Mouse (Mus musculus) thymus, postnatal 14 days (tissue): ENCODE results near the gene Dst.

Experiments
- DNase-seq: peaks from one replicate; pipeline ENCODE4 v3.0.0; 2021

The Dst gene

DNA sequence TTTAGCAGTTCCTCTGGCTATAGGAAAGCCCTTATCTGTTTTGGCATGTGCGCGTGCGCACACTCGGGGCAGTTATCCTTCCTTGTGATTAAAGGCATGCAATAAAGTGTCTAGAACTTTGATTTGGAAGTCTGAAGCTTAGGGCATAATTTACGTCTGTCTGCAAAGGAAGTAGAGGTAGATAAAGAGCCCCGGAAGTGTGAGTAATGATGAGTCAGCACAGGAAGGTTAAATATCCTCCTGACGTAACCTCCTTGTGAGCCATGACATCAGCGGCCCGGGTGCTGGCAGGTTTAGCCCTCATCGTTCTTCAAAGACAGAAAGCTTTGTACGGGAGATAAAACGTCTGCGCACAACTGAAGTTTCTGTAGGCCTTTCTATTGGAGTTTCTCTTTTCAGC, 343.1 kb downstream of the Dst start:
- DNase-seq, result peak; percentile 29

GRCm38 (mm10) chr1:34252267-34252666, 344.2 kb downstream of the Dst start:
- no peak for DNase-seq

GRCm38 (mm10) chr1:34253876-34254275, 345.9 kb downstream of the Dst start:
- no peak for DNase-seq

DNA sequence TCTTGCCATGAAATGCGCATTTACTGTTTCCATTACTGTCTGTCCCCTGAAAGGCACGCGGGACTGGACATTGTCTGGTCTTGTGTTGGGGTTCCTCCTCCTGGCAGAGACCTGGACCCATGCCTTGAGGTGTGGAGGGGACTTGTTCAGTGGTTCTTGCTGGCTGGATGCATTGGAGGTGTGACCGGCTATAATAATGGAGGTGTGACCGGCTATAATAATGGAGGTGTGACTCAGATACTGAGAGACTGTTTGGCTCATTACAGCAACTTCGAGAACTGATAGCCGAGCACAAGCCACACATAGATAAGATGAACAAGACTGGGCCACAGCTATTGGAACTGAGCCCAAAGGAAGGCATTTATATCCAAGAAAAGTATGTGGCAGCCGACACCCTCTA, 351.9 kb downstream of the Dst start:
- DNase-seq, result no peak

- DNase-seq, result no peak
These were observed 353.0 kb downstream of the Dst start for GRCm38 (mm10) chr1:34261011-34261410.

GRCm38 (mm10) chr1:34268520-34268919, 360.5 kb downstream of the Dst start:
- DNase-seq, result no peak

- DNase-seq, result no peak
These were observed 361.6 kb downstream of the Dst start for GRCm38 (mm10) chr1:34269578-34269977.

DNA sequence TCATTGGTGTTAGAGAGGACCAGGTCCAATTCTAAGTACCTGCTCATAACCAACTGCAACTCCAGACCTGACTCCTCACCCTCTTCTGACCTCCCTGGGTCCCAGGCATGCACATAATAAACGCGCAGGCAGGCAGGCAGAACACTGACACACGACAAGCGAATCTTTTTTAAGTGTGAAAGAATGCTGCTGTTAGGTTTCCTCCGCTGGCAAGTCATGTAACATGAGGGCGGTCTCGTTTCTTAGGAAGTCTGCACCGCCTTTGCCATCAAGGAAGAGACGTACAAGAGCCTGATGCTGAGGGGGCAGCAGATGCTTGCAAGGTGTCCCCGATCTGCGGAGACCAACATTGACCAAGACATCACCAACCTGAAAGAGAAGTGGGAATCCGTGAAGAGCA, 365.9 kb downstream of the Dst start:
- no peak for DNase-seq

- no peak for DNase-seq
These were observed 367.8 kb downstream of the Dst start for GRCm38 (mm10) chr1:34275787-34276186.

GRCm38 (mm10) chr1:34276756-34277155, 368.7 kb downstream of the Dst start:
- no peak for DNase-seq

DNA sequence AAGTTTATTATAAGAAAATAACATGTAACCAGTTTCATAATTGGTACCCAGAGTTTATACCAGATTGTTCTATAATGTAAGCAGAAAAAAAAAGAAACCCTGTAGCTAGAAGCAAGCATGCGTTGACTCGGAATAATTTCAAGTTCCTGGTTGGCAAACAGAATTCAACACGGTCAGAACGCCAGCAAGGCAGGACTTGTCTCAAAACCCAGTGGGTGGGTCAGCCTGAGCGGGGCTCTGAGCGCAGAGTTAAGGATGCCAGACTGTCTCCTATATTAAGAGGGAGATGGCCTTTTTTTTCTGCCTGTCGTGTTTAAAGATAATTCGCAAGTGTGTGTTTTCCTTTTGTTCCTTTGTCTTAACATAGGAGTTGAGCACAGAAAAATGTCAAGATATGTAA, 369.2 kb downstream of the Dst start:
- no peak for DNase-seq

DNA sequence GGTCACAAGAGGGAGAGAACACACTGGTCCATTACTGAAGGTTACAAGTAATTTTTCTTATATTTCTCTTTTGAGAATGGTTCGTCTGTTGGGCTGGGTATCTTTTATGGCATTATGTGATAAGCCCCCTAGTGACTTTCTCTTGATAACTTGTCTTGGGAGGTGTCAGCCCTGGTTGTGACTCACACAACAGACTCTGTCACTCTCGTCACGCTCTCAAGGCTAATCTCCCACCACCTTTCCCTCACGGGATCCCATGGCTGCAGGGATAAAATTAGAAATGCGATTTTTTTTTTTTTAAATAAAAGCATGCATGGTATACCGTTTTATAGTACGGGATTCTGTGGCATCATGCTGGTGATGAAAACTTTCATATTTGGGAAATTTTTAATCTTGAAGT, 375.5 kb downstream of the Dst start:
- no peak for DNase-seq

- no peak for DNase-seq
These were observed 377.0 kb downstream of the Dst start for GRCm38 (mm10) chr1:34284979-34285378.

DNA sequence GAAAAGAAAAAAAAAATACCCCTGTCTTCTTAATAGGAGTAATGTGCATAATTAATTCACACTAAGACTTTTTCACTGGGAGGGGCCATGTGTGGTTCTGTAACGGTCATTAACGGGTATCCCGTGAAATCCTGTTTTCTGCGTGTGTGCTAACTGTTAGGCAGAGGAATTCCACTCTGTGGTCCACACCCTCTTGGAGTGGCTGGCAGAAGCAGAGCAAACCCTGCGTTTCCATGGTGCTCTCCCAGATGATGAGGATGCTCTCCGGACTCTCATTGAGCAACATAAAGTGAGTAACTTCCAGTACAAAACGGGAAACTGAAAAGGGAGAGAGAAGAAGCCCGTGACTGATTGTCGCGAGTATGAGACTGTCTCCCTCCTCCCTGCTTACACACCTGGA, 379.7 kb downstream of the Dst start:
- DNase-seq, result no peak

GRCm38 (mm10) chr1:34288181-34288580, 380.2 kb downstream of the Dst start:
- no peak for DNase-seq

DNA sequence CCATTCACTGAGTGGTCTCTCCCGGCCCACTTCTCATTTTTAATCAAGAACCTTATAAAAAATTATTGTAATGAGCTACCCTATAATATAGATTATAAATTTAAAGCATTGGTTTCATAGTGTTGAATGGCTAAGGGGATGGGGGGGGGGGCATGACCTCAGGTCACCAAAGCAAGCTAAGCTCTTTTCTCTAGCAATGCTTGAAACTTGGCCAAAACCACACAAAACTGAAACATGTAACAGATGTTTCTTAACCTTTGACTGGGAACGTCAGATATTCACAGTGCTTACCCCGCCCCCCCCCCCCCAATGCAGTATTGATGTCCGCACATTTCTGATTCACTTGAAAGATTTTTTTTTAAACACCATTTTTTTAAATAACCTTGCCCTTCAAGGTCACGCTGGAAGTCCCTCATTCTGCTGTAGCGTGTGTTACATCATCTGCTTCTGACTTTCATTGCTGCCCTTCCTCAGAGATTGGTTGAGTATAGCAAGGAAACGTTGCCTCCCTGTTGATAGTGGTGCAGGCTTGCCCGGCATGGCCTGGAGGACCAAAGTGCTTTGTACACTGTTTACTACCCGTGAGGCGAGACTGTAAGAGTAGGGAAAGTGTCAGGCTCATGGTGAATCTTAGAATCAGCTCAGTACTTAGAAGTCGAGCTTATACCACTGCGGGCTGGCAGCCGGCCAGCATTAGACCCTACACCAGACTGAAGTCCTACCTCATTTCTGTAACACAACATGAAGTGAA, 380.9 kb downstream of the Dst start:
- no peak for DNase-seq

DNA sequence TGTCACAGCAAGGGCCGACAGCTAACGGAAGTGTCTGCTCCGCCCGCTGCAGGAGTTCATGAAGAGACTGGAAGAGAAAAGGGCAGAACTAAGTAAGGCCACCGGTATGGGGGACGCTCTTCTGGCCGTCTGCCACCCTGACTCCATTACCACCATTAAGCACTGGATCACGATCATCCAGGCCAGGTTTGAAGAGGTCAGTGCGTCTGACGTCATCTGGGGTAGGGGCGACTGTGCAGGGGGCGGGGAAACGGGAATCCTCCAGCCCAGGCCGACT, 381.4 kb downstream of the Dst start:
- DNase-seq, result no peak

- DNase-seq, result no peak
These were observed 382.3 kb downstream of the Dst start for GRCm38 (mm10) chr1:34290321-34290720.

DNA sequence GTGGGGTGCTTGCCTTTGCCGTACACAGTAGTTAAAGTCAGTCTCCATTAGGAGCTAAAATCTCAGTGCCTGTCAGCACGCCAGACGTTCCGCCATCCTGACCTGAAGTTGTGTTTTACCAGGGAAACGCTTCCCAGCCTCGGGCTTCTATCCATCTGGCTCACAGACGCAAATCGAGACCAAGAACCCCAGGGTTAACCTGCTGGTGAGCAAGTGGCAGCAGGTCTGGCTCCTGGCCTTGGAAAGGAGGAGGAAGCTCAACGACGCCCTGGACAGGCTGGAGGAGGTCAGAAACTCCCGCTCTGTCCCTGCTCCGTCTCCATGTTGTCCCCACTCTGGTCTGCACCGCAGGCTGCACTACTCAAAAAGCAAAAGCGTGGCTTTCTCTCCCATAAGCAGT, 385.2 kb downstream of the Dst start:
- DNase-seq, result no peak

GRCm38 (mm10) chr1:34297636-34298035, 389.6 kb downstream of the Dst start:
- no peak for DNase-seq

DNA sequence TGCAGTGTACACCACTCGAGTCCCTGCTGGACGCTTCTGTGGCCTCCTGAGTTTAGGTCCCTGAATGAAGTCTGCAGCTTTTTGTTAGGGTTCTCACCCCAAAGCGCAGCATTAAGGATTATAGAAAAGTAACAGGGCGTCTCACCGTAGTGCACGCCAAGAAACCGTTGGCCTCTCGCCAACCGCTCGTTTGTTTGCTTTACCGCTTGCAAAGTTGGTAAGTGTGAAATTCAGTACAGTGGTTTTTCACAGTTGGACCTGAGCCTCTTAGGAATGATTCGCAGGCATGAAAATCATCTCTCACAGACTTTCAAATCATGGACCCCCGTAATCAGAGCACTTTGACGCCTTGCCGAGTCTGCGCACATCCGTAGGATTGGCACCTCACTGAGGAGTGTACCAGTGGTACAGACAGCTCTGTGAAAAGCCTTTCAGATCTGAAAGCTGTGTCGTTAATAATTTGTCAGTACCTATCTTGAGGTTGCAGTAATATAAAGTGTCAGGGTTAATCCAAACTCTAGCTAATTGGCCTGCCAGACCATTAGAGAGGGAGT, 390.7 kb downstream of the Dst start:
- DNase-seq, result no peak

DNA sequence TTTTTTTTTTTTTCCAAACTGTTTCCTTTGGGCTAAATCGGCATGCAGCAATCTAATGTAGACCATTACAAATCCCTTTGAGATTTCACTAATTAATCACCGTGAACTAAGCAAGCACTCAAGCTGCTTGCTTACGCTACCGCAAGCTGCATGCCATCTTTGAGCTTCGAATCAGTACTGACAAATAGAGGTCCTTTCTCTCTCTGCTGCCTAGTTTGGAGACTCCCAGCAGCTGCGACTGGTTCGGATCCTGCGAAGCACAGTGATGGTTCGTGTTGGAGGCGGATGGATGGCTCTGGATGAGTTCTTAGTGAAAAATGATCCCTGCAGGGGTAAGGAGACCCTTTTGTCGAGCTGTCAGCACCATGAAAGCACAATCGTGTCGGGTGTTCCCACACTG, 391.5 kb downstream of the Dst start:
- no peak for DNase-seq

GRCm38 (mm10) chr1:34300309-34300980, 392.4 kb downstream of the Dst start:
- no peak for DNase-seq

DNA sequence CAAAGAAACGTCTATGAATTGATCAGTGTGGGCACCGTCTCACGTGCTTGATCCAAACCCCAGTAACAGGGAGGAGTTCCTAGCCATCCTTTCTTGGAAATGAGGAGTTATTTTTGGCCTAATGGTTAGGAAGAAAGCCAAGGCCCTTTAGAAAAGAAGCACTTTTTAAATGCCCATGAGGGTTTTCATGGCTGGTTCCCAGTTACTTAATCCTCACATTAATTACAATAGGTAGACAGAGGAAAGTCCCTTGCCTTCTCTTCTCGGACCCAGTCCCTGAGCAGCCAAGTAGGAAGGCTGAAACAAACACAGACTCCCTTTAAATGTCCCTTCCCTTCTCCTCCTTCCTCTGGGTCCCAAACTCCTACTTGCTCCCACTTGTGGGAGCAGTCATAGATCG, 396.2 kb downstream of the Dst start:
- DNase-seq, result no peak

GRCm38 (mm10) chr1:34306741-34307140, 398.7 kb downstream of the Dst start:
- no peak for DNase-seq
